Mouse (Mus musculus) testis, adult 2 months (tissue): ENCODE measurements around the gene Trim63. TPM values are rescaled to one million over a fixed set of nuclear protein-coding genes. Genes with fewer than 3 reads are reported as not detected.
"Not testable (repeated sequence)": the region's sequence is repeated elsewhere in the genome, so short reads cannot be mapped to it uniquely, and the experiment has no call there.

ENCODE experiments used
- H3K27ac ChIP-seq: fragments of 200-500 bp; 2 replicates; pipeline ENCODE4 v1.5.1; 2012; ENCODE audit warnings: low read depth, low read length; ENCODE audit not compliant: control insufficient read depth, insufficient read depth
- H3K27me3 ChIP-seq: fragments of 200-500 bp; 2 replicates; pipeline ENCODE4 v1.6.1; 2012; ENCODE audit warnings: mild to moderate bottlenecking, low read length, moderate library complexity; ENCODE audit not compliant: control insufficient read depth, insufficient read depth
- H3K36me3 ChIP-seq: fragments of 200-500 bp; 2 replicates; pipeline ENCODE4 v1.6.1; 2012; ENCODE audit warnings: mild to moderate bottlenecking, low read length; ENCODE audit not compliant: control insufficient read depth, insufficient read depth
- H3K4me1 ChIP-seq: fragments of 200-500 bp; 2 replicates; pipeline ENCODE4 v1.6.1; 2012; ENCODE audit warnings: low read length; ENCODE audit not compliant: control insufficient read depth, insufficient read depth
- H3K4me3 ChIP-seq: fragments of 200-500 bp; 2 replicates; pipeline ENCODE4 v1.5.1; 2012; ENCODE audit warnings: low read depth, mild to moderate bottlenecking, low read length, moderate library complexity, mixed read lengths; ENCODE audit not compliant: control insufficient read depth
- CTCF ChIP-seq: fragments of 200-500 bp; IDR thresholded peaks from 2 replicates; pipeline ENCODE4 v1.5.1; 2012; ENCODE audit warnings: low read depth, mild to moderate bottlenecking, inconsistent platforms, low read length, moderate library complexity; ENCODE audit not compliant: control insufficient read depth, insufficient read depth, insufficient replicate concordance
- POLR2A ChIP-seq: fragments of 200-500 bp; IDR thresholded peaks from 2 replicates; pipeline ENCODE4 v1.6.1; 2012; ENCODE audit warnings: low read depth, mild to moderate bottlenecking, inconsistent platforms, low read length, moderate library complexity; ENCODE audit not compliant: control insufficient read depth
- polyA plus RNA-seq: library from polyadenylated mRNA; depleted of rRNA; stranded (reverse); fragments of >200 nt; gene quantifications from 2 replicates; pipeline ENCODE4 v1.2.3, GENCODE M21; 2012

Trim63 gene
- polyA plus RNA-seq, 1 experiment, result 1.6 TPM

- Histone ChIP-seq H3K27me3 (no peaks in the 10 kb centered on the region), H3K4me3 (no peak overlapping the region), H3K27ac (no peak overlapping the region), H3K36me3 (no peaks in the 10 kb centered on the region), H3K4me1 (peaks cover 13% of the 10 kb centered on the region)
- TF ChIP-seq POLR2A, result no peak
- peak; percentile 90 for TF ChIP-seq CTCF
Measured at GRCm38 (mm10) chr4:134292067-134292466, 22.9 kb upstream of the Trim63 start.

- no peak for TF ChIP-seq CTCF
- no peak for TF ChIP-seq POLR2A
- H3K36me3 ChIP-seq, result no peaks in the 10 kb centered on the region
- no peaks in the 10 kb centered on the region for H3K27me3 ChIP-seq
- no peak overlapping the region for H3K27ac ChIP-seq
- peaks cover 11% of the 10 kb centered on the region for H3K4me1 ChIP-seq
- H3K4me3 ChIP-seq, result no peak overlapping the region
Measured at GRCm38 (mm10) chr4:134293061-134293691, 21.7 kb upstream of the Trim63 start.

DNA sequence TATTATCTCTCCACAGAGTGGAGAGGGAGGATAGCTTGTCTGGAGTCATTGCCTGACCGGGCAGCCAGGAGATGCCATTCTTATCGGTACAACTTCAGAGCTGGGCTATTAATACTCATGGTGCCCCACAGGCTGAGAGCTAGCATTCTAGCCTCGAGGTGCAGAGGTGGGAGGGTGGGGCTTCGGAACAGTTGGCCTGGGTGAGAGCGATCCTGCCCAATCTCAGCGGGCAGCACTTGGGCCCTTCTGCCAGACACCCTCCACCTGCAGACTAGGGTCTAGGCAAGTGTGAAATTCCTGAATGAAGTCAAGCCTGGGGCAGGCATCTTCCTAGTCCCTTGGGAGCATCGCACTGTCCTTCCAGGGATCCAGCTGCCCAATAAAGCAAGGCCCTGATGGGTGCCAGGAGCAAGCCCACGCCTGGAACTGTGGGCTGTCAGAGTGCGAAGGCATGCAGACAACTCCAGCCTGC, 21.2 kb upstream of the Trim63 start:
- no peak for TF ChIP-seq CTCF
- no peak for TF ChIP-seq POLR2A

DNA sequence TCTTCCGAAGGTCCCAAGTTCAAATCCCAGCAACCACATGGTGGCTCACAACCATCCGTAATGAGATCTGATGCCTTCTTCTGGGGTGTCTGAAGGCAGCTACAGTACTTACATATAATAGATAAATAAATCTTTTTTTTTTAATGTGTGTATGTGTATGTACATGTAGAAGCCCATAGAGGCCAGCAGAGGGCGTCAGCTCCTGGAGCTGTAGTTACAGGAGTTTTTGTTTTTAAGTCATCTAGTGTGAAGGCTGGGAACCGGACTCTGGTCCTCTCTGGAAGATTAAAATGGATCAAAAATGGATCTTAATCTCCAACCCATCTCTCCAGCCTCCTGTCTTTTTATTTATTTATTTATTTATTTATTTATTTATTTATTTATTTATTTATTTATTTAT, 18.8 kb upstream of the Trim63 start:
- not testable (repeated sequence) for H3K4me3 ChIP-seq, H3K27ac ChIP-seq, H3K27me3 ChIP-seq, H3K36me3 ChIP-seq
- H3K4me1 ChIP-seq, result peaks cover 11% of the 10 kb centered on the region

More for the DNA sequence above, 21.2 kb upstream of the Trim63 start:
- Histone ChIP-seq H3K36me3 (no peaks in the 10 kb centered on the region), H3K4me3 (no peak overlapping the region), H3K27me3 (no peaks in the 10 kb centered on the region), H3K27ac (no peak overlapping the region), H3K4me1 (peaks cover 11% of the 10 kb centered on the region)

DNA sequence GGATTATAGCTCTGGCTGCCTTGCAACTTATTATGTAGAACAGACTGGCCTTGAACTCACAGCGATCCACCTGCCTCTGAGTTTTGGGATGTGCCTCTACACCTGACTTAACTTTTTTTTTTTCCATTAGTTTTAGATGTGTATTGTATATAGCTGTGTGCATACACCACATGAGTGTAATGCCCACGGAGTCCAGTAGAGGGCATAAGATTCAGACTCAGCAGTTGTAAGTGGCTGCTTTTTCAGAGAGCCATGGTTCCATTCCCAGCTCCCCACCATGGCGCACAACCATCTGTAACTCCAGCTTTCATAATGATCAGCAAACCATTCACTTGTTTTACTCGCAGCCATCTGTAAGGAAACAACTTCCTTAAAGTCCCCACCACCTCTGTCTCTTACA, 18.4 kb upstream of the Trim63 start:
- no peak for TF ChIP-seq CTCF
- peaks cover 11% of the 10 kb centered on the region for H3K4me1 ChIP-seq
- no peak overlapping the region for H3K27ac ChIP-seq
- no peaks in the 10 kb centered on the region for H3K27me3 ChIP-seq
- no peak overlapping the region for H3K4me3 ChIP-seq
- H3K36me3 ChIP-seq, result no peaks in the 10 kb centered on the region

- Histone ChIP-seq H3K4me1 (peaks cover 11% of the 10 kb centered on the region), H3K36me3 (no peaks in the 10 kb centered on the region), H3K27me3 (no peaks in the 10 kb centered on the region), H3K27ac (no peak overlapping the region), H3K4me3 (no peak overlapping the region)
- TF ChIP-seq POLR2A (no peak), CTCF (no peak)
Measured at GRCm38 (mm10) chr4:134297369-134297768, 17.6 kb upstream of the Trim63 start.

GRCm38 (mm10) chr4:134298626-134299497, 16.1 kb upstream of the Trim63 start:
- Histone ChIP-seq H3K27ac (no peak overlapping the region), H3K27me3 (no peaks in the 10 kb centered on the region), H3K4me3 (no peak overlapping the region), H3K36me3 (no peaks in the 10 kb centered on the region), H3K4me1 (peaks cover 2% of the 10 kb centered on the region)
- no peak for TF ChIP-seq POLR2A
- TF ChIP-seq CTCF, result no peak

GRCm38 (mm10) chr4:134299498-134299810, 15.5 kb upstream of the Trim63 start:
- H3K4me1 ChIP-seq, result no peaks in the 10 kb centered on the region
- TF ChIP-seq POLR2A, result no peak
- TF ChIP-seq CTCF, result no peak
- no peaks in the 10 kb centered on the region for H3K36me3 ChIP-seq
- H3K4me3 ChIP-seq, result no peak overlapping the region
- no peaks in the 10 kb centered on the region for H3K27me3 ChIP-seq
- no peak overlapping the region for H3K27ac ChIP-seq
